Mouse (Mus musculus): ENCODE data around the gene Cgrrf1. TPM values are rescaled to one million over a fixed set of nuclear protein-coding genes. Genes with fewer than 3 reads are reported as not detected.
A peak's percentile ranks its signal among the peaks of the same experiment; 100 is the strongest.

Cgrrf1 gene
- polyA plus RNA-seq, 1 experiment from 2014 or later = 32.0 TPM

DNA sequence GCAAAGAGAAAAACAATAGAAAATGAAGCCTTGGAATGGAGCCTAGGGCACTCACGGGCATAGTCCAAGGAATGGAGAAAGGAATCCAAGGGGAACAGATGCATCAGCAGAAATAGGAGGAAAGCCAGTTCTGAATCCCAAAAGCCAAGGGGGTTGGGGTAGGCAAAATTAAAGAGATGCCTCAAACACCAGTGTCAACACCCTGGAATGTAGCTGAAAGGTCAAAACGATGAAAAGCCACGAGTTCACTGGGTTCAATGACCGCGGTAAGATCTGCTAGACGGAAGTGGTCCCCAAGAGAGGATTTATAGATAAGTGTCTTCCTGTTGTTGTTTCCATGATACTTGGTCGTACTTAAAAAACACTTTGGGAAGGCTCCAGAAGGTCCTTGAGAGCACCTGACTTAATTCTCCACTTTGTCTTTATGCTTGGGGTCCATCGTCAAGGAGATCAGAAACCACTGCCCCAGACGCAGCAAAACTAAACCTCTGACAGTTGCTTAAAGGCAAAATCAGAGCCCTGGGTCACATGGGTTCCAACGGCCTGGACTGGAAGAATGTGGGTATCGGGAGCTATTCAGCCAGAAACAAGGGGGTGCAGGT is 10.6 kb upstream of the Cgrrf1 start:
- Histone ChIP-seq H3K27ac (ENCODE audit: low read length) (peak overlapping the region; percentile 95), H3K4me1 (ENCODE audit: insufficient read depth, low read length) (peaks cover 14% of the 10 kb centered on the region), H3K27me3 (ENCODE audit: insufficient read depth, low read length) (no peaks in the 10 kb centered on the region; the same call in 1 of the 2 replicates), H3K9me3 (ENCODE audit: low read length) (no peaks in the 10 kb centered on the region), H3K4me3 (ENCODE audit: low read length) (peak overlapping the region; percentile 88), H3K36me3 (ENCODE audit: insufficient read depth, low read length) (peaks cover 6% of the 10 kb centered on the region; the same call in 1 of the 2 replicates), H3K9ac (replicated peaks; ENCODE audit: low read length) (peak overlapping the region; percentile 95), H3K4me2 (replicated peaks; ENCODE audit: low read depth, low read length) (peak overlapping the region; percentile 65)
- no peak for ATAC-seq (ENCODE audit: low FRiP score, low TSS enrichment)
- under 1% methylated on average over 11 of the region's 11 CpGs for WGBS

DNA sequence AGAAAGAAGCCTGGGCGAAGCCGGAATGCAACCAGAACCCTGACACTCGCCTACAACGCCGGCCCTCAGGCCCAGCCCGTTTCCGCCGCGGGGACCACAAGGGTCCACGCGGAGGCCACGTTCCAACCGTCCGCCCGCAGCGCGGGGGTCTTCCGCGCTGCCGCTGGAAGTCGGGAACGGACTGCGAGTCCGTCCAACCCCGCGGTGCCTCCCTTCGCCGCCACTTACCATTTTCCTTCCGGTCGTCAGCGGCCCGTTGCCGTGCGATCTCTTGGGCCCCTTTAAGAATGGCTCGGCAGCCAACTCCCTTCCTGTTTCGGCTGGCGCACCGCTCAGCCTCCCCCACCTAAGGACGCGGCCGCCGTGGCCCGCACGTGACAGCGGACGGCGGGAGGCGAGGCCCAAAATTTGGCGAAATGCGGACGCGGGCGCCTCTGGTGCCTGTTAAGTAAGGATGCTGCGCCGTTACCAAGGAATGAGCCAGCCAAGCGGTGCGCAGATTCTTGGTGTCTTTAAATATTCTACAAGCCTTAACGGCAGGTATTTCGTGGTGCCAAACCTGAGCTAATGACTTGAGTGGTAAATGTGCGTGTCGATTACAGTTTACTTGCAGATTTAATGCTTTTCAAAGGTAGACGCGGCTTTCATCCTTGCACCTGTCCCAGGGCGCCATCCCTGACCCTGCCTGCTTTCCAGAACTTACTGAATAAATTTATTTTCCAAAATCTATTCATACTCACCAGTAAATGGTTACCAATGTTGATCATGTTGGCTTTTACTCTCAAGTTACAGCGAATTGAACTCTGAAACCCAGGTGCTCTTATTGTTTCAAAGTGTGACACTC is 9.8 kb upstream of the Cgrrf1 start, which contains the start of gene Gmfb:
Gene Gmfb (minus strand): TSS at position 370 of the 844 bp plus-strand sequence.
- WGBS = under 1% methylated on average over 65 of the region's 65 CpGs
- peak; percentile 97 for ATAC-seq (ENCODE audit: low FRiP score, low TSS enrichment)
- Histone ChIP-seq H3K4me1 (ENCODE audit: insufficient read depth, low read length) (peaks cover 14% of the 10 kb centered on the region), H3K9ac (replicated peaks; ENCODE audit: low read length) (peak within 1 kb of the TSS; percentile 95), H3K4me2 (replicated peaks; ENCODE audit: low read depth, low read length) (peak within 1 kb of the TSS; percentile 65), H3K4me3 (ENCODE audit: low read length) (peak within 1 kb of the TSS; percentile 88), H3K27ac (ENCODE audit: low read length) (peak within 1 kb of the TSS; percentile 95), H3K27me3 (ENCODE audit: insufficient read depth, low read length) (no peaks in the 10 kb centered on the region; the same call in 1 of the 2 replicates), H3K9me3 (ENCODE audit: low read length) (no peaks in the 10 kb centered on the region), H3K36me3 (ENCODE audit: insufficient read depth, low read length) (peaks cover 4% of the 10 kb centered on the region; the same call in 1 of the 2 replicates)

DNA sequence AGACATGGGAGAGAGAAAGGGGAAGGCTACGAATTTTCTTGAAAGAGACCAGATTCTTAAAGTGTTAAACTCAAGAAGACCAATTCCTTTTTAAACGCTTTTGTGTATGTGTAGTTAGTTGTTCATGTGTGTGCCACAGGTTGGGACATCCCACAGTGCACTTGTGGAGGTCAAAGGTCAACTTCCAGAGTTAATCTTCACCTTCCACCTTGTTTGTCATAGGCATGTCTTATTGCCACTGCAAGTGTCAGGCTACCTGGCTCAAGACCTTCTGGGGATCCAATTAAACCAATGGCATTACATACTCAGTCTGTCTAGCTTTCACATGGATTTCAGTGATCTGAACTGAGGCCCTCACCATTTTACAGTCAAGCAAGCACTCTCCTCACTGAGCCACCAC is 7.9 kb upstream of the Cgrrf1 start:
- WGBS = 80% methylated on average over 2 of the region's 2 CpGs
- H3K4me3 ChIP-seq (ENCODE audit: low read length) = no peak overlapping the region

DNA sequence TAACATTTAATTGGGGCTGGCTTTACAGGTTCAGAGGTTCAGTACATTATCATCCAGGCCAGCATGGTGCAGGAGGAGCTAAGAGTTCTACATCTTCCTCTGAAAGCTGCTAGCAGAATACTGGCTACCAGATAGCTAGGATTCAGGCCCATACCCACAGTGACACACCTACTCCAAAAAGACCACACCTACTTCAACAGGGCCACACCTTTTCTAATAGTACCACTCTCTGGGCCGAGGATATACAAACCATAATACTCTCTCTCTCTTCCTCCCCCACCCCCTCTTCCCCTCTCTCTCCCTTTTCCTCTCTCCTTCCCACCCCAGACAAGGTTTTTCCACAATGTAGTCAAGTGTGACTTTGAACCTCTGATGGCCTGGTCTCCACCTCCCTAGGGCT is 4.5 kb upstream of the Cgrrf1 start:
- no peak overlapping the region for H3K4me3 ChIP-seq (ENCODE audit: low read length)
- 48% methylated on average over 1 of the region's 1 CpGs for WGBS
- no peak overlapping the region for H3K9ac ChIP-seq (replicated peaks; ENCODE audit: low read length)
- H3K4me1 ChIP-seq (ENCODE audit: insufficient read depth, low read length) = peaks cover 6% of the 10 kb centered on the region; the same call in 1 of the 2 replicates
- H3K36me3 ChIP-seq (ENCODE audit: insufficient read depth, low read length) = no peaks in the 10 kb centered on the region
- no peaks in the 10 kb centered on the region for H3K9me3 ChIP-seq (ENCODE audit: low read length)
- no peak for ATAC-seq (ENCODE audit: low FRiP score, low TSS enrichment)
- H3K27ac ChIP-seq (ENCODE audit: low read length) = no peak overlapping the region
- H3K27me3 ChIP-seq (ENCODE audit: insufficient read depth, low read length) = no peaks in the 10 kb centered on the region; the same call in 1 of the 2 replicates
- no peak overlapping the region for H3K4me2 ChIP-seq (replicated peaks; ENCODE audit: low read depth, low read length)

More for the DNA sequence above, 7.9 kb upstream of the Cgrrf1 start:
- Histone ChIP-seq H3K27me3 (ENCODE audit: insufficient read depth, low read length) (no peaks in the 10 kb centered on the region; the same call in 1 of the 2 replicates), H3K9ac (replicated peaks; ENCODE audit: low read length) (no peak overlapping the region), H3K4me1 (ENCODE audit: insufficient read depth, low read length) (peaks cover 14% of the 10 kb centered on the region), H3K9me3 (ENCODE audit: low read length) (no peaks in the 10 kb centered on the region), H3K4me2 (replicated peaks; ENCODE audit: low read depth, low read length) (no peak overlapping the region), H3K36me3 (ENCODE audit: insufficient read depth, low read length) (no peaks in the 10 kb centered on the region), H3K27ac (ENCODE audit: low read length) (no peak overlapping the region)
- ATAC-seq (ENCODE audit: low FRiP score, low TSS enrichment) = no peak

DNA sequence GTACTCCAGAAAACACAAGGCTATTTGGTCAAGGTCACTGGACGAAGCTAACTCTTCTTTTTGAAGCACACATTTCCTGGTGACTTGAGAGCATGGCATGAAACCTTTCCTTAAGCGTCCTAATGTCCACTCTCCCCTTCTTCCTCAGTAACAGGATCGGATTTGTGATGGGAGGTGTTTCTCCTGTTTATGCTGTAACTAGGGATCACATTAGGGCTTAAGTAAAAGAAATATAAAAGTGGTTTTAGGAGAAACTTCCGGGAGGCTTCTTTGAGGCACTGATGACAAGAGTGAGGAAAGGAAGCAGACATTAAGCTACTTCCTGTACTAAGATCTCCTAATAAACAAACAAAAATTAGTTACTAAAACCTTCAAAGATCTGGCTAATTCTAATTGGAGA is 630 bp upstream of the Cgrrf1 start:
- peak overlapping the region; percentile 78 for H3K9ac ChIP-seq (replicated peaks; ENCODE audit: low read length)
- WGBS = 3% methylated on average over 4 of the region's 4 CpGs
- no peak for ATAC-seq (ENCODE audit: low FRiP score, low TSS enrichment)

DNA sequence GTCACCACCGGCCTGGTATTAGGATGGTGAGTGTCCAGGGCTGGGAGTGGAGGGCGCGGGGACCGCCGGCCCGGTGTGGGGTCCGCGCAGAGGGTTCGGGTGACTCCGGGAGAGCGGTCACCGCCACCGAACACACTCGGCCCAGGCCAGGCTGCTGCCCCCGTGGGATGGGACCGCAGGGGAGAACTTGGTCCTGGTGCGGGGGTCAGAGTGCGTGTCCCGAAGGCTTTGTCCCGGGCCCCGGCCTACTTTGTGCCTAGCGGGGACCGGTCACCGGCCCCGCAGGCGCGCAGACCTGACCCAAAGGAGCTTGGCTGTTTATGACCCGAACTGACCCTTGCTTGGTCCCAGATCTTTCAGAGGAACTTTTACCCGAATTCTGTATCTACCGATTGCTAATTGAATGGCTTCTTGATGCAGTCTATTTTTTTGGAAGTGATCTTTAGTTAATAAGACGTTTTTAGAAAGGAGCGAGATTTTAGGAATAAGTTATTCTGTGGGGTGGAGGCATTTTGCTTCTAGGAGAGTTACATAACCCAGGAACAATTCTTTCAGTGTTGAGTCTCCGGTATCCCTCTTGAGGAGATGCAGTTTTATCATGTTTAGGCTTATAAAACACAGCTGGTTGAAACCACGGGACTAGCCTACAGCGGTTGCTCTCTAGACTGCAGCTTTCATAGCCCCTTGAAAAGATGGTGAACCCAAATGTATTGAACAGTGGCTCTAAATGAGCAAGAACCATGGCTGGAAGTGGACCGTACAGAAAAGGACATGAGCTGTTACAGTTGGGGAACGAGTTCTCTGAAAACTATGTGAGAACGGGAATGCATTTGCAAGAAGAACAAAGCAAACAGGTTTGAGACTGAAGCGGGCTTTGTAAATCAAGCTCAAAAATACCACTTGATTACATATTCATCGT is 688 bp downstream of the Cgrrf1 start:
- 0 out of 2 replicates have a peak overlapping the region, but pooled peaks have one; percentile 52 for H3K27ac ChIP-seq (ENCODE audit: low read length)
- no peak for ATAC-seq (ENCODE audit: low FRiP score, low TSS enrichment)

More for the DNA sequence above, 630 bp upstream of the Cgrrf1 start:
- Histone ChIP-seq H3K4me1 (ENCODE audit: insufficient read depth, low read length) (peaks cover 11% of the 10 kb centered on the region), H3K27ac (ENCODE audit: low read length) (peak overlapping the region; percentile 46), H3K4me2 (replicated peaks; ENCODE audit: low read depth, low read length) (peak overlapping the region; percentile 64), H3K9me3 (ENCODE audit: low read length) (no peaks in the 10 kb centered on the region), H3K27me3 (ENCODE audit: insufficient read depth, low read length) (no peaks in the 10 kb centered on the region), H3K36me3 (ENCODE audit: insufficient read depth, low read length) (no peaks in the 10 kb centered on the region), H3K4me3 (ENCODE audit: low read length) (peak overlapping the region; percentile 65)

DNA sequence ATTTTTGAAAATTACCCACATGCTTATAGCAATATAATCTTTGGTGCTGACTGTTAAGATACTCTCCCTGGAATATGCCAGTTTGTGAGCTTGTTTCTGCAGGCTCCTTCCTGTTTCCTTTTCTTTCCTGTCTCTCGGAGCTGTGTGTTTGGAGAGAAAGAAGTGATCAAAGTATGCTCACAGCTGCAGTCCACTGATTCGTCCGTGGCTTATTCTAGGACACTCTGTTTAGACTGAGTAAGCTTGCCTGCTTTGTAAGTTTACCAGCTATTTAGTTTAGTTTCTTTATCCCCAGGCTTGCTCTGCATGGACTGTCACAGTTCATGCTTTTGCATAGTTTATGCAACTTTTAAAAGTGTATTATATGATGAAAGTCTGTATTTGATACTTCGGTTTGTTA is 7.4 kb downstream of the Cgrrf1 start:
- H3K36me3 ChIP-seq (ENCODE audit: insufficient read depth, low read length) = peaks cover 17% of the 10 kb centered on the region
- H3K9ac ChIP-seq (replicated peaks; ENCODE audit: low read length) = no peak overlapping the region
- H3K9me3 ChIP-seq (ENCODE audit: low read length) = no peaks in the 10 kb centered on the region
- no peak overlapping the region for H3K4me2 ChIP-seq (replicated peaks; ENCODE audit: low read depth, low read length)
- WGBS = 72% methylated on average over 4 of the region's 4 CpGs
- H3K4me3 ChIP-seq (ENCODE audit: low read length) = no peak overlapping the region
- no peaks in the 10 kb centered on the region for H3K27me3 ChIP-seq (ENCODE audit: insufficient read depth, low read length)
- H3K27ac ChIP-seq (ENCODE audit: low read length) = no peak overlapping the region
- H3K4me1 ChIP-seq (ENCODE audit: insufficient read depth, low read length) = no peaks in the 10 kb centered on the region
- ATAC-seq (ENCODE audit: low FRiP score, low TSS enrichment) = no peak

More for the DNA sequence above, 688 bp downstream of the Cgrrf1 start:
- Histone ChIP-seq H3K4me3 (ENCODE audit: low read length) (peak overlapping the region; percentile 65), H3K4me2 (replicated peaks; ENCODE audit: low read depth, low read length) (peak overlapping the region; percentile 64), H3K36me3 (ENCODE audit: insufficient read depth, low read length) (no peaks in the 10 kb centered on the region), H3K4me1 (ENCODE audit: insufficient read depth, low read length) (peaks cover 11% of the 10 kb centered on the region), H3K9ac (replicated peaks; ENCODE audit: low read length) (peak overlapping the region; percentile 78), H3K9me3 (ENCODE audit: low read length) (no peaks in the 10 kb centered on the region), H3K27me3 (ENCODE audit: insufficient read depth, low read length) (no peaks in the 10 kb centered on the region)
- WGBS = 7% methylated on average over 40 of the region's 40 CpGs

DNA sequence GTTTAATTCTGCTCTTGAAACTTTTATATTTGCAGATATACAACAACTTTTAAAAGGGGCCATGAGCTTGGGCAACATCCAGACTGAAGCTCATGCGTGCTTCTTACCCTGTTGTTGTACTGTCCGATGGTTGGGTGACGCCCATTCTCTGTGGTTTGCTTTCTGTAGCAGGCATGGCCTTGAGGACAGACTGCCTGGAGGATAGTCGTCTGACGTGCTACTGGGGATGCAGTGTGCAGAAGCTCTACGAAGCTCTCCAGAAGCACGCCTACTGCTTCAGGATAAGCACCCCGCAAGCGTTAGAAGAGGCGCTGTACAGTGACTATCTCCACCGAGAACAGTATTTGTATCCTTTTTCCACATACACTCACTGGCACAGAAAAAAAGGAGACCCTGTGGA is 13.8 kb downstream of the Cgrrf1 start:
- Histone ChIP-seq H3K4me1 (ENCODE audit: insufficient read depth, low read length) (no peaks in the 10 kb centered on the region), H3K9me3 (ENCODE audit: low read length) (no peaks in the 10 kb centered on the region), H3K27ac (ENCODE audit: low read length) (no peak overlapping the region), H3K9ac (replicated peaks; ENCODE audit: low read length) (no peak overlapping the region), H3K36me3 (ENCODE audit: insufficient read depth, low read length) (peaks cover 15% of the 10 kb centered on the region), H3K27me3 (ENCODE audit: insufficient read depth, low read length) (no peaks in the 10 kb centered on the region), H3K4me3 (ENCODE audit: low read length) (no peak overlapping the region), H3K4me2 (replicated peaks; ENCODE audit: low read depth, low read length) (no peak overlapping the region)
- WGBS = 97% methylated on average over 11 of the region's 11 CpGs
- ATAC-seq (ENCODE audit: low FRiP score, low TSS enrichment) = no peak

DNA sequence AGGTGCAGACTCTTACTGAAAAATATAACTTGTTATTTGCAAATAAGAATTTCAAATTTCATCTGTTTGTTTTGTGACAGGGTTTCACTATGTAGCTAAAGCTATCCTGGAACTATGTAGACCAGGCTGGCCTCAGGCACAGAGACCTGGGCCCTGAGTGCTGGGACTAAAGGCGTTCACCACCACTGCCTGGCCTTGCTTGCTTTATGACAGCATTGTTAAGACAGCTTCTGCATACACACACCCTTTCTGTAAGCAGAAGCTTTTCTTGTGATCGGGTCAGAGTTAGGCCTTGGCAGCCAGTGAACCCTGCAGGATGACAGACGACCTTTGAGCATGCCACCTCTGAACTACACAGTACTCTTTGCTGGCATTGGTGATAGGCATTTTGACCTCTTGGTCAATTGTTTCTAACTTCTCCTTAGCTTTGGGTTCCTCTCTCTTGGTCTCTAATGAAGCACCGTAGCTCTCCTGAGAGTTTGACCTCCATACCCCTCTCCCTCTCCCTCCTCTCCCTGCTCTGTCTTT is 16.2 kb downstream of the Cgrrf1 start:
- no peaks in the 10 kb centered on the region for H3K27me3 ChIP-seq (ENCODE audit: insufficient read depth, low read length)
- H3K27ac ChIP-seq (ENCODE audit: low read length) = no peak overlapping the region
- H3K9me3 ChIP-seq (ENCODE audit: low read length) = no peaks in the 10 kb centered on the region
- H3K4me1 ChIP-seq (ENCODE audit: insufficient read depth, low read length) = no peaks in the 10 kb centered on the region
- H3K9ac ChIP-seq (replicated peaks; ENCODE audit: low read length) = no peak overlapping the region
- 77% methylated on average over 4 of the region's 4 CpGs for WGBS
- H3K4me3 ChIP-seq (ENCODE audit: low read length) = no peak overlapping the region
- H3K36me3 ChIP-seq (ENCODE audit: insufficient read depth, low read length) = no peaks in the 10 kb centered on the region; the same call in 1 of the 2 replicates
- no peak overlapping the region for H3K4me2 ChIP-seq (replicated peaks; ENCODE audit: low read depth, low read length)
- ATAC-seq (ENCODE audit: low FRiP score, low TSS enrichment) = no peak

Data from kidney, embryonic 16.5 days (tissue).